Mouse (Mus musculus) right cerebral cortex, postnatal 4 days (tissue): ENCODE data around the gene Wdr54.

Source experiments
- DNase-seq: peaks from one replicate; pipeline ENCODE4 v3.0.0-alpha.2; 2022

Gene Wdr54

GRCm38 (mm10) chr6:83124851-83125312 lies 31.3 kb downstream of the Wdr54 start:
- peak; percentile 86 for DNase-seq

GRCm38 (mm10) chr6:83122961-83123360 lies 33.2 kb downstream of the Wdr54 start:
- DNase-seq, result no peak

- DNase-seq, result no peak
Observed at GRCm38 (mm10) chr6:83121863-83122710, 34.1 kb downstream of the Wdr54 start.

- DNase-seq, result peak; percentile 80
Observed at GRCm38 (mm10) chr6:83120930-83121862, 35.0 kb downstream of the Wdr54 start, which contains the start of gene Wbp1. TSS of gene Wbp1 (minus strand) at chr6:83121559.

GRCm38 (mm10) chr6:83119734-83120051 lies 36.5 kb downstream of the Wdr54 start:
- no peak for DNase-seq

- no peak for DNase-seq
Observed at GRCm38 (mm10) chr6:83118825-83119733, 37.1 kb downstream of the Wdr54 start.

GRCm38 (mm10) chr6:83118369-83118768 lies 37.8 kb downstream of the Wdr54 start:
- DNase-seq, result no peak

- no peak for DNase-seq
Observed at GRCm38 (mm10) chr6:83117616-83118015, 38.6 kb downstream of the Wdr54 start.

GRCm38 (mm10) chr6:83117165-83117438 lies 39.1 kb downstream of the Wdr54 start:
- DNase-seq, result no peak

GRCm38 (mm10) chr6:83116373-83117164 lies 39.6 kb downstream of the Wdr54 start:
- DNase-seq, result no peak

- DNase-seq, result no peak
Observed at GRCm38 (mm10) chr6:83115682-83116372, 40.4 kb downstream of the Wdr54 start.

GRCm38 (mm10) chr6:83115011-83115671 lies 41.1 kb downstream of the Wdr54 start, which contains the start of gene Mogs:
TSS of gene Mogs (plus strand) at chr6:83115496.
- peak; percentile 90 for DNase-seq

GRCm38 (mm10) chr6:83111510-83112136 lies 44.6 kb downstream of the Wdr54 start:
- no peak for DNase-seq

GRCm38 (mm10) chr6:83108762-83109668 lies 47.2 kb downstream of the Wdr54 start, which contains the start of gene Mrpl53:
TSS of gene Mrpl53 (plus strand) at chr6:83109040.
- DNase-seq, result peak; percentile 82

GRCm38 (mm10) chr6:83107566-83108400 lies 48.4 kb downstream of the Wdr54 start:
- peak; percentile 76 for DNase-seq

GRCm38 (mm10) chr6:83104158-83104557 lies 52.0 kb downstream of the Wdr54 start:
- DNase-seq, result no peak

- no peak for DNase-seq
Observed at GRCm38 (mm10) chr6:83103130-83103650, 53.0 kb downstream of the Wdr54 start.
